8 mouse cellular contexts compared by ENCODE assay signal in genomic region chr6:54759942-54760498, GRCm38 (mm10). TPM values are rescaled to one million over a fixed set of nuclear protein-coding genes. Genes with fewer than 3 reads are reported as not detected.
DNase-seq lines count a peak whose midpoint lies in the region; ATAC-seq and TF ChIP-seq lines count a peak whose summit lies in the region.

No protein-coding gene starts in this region.

- no peak for ATAC-seq in kidney, embryonic 15.5 days (replicated peaks; ENCODE audit: low FRiP score)
- ATAC-seq in neural tube, embryonic 15.5 days (ENCODE audit: low FRiP score) = 0 out of 2 replicates have a peak, but pooled peaks have one; percentile 43

- no peak overlapping the region for H3K27ac ChIP-seq in kidney, embryonic 15.5 days
- H3K27ac ChIP-seq in neural tube, embryonic 15.5 days (replicated peaks) = no peak overlapping the region

- H3K4me3 ChIP-seq in kidney, embryonic 15.5 days (replicated peaks) = 0 out of 2 replicates have a peak overlapping the region, but pooled peaks have one; percentile 9
- peak overlapping the region; percentile 31 for H3K4me3 ChIP-seq in lung, adult 2 months (replicated peaks; ENCODE audit: extremely low read depth, low read depth, low read length)
- H3K4me3 ChIP-seq in neural tube, embryonic 15.5 days (replicated peaks) = no peak overlapping the region

- no peaks in the 10 kb centered on the region for H3K36me3 ChIP-seq in kidney, embryonic 15.5 days
- H3K36me3 ChIP-seq in neural tube, embryonic 15.5 days = no peaks in the 10 kb centered on the region

- H3K9me3 ChIP-seq in kidney, embryonic 15.5 days (replicated peaks) = no peaks in the 10 kb centered on the region
- no peaks in the 10 kb centered on the region for H3K9me3 ChIP-seq in neural tube, embryonic 15.5 days (replicated peaks)

- WGBS in kidney, embryonic 15.5 days = 3% methylated on average over 11 of the region's 11 CpGs
- 3% methylated on average over 11 of the region's 11 CpGs for WGBS in lung, adult 2 months
- WGBS in neural tube, embryonic 15.5 days = under 1% methylated on average over 11 of the region's 11 CpGs

- no peak for TF ChIP-seq POLR2A in lung, adult 2 months (IDR thresholded peaks at IDR 0.05; ENCODE audit: borderline replicate concordance, extremely low read depth, low read depth, low read length)

- no peak for TF ChIP-seq CTCF in lung, adult 2 months (IDR thresholded peaks at IDR 0.05; ENCODE audit: insufficient read depth, low read length)

- no peak overlapping the region for H3K9ac ChIP-seq in kidney, embryonic 15.5 days
- no peak overlapping the region for H3K9ac ChIP-seq in neural tube, embryonic 15.5 days (replicated peaks)

- H3K27me3 ChIP-seq in kidney, embryonic 15.5 days = 0 out of 2 replicates have a peak, but pooled peaks cover 2% of the 10 kb centered on the region
- H3K27me3 ChIP-seq in neural tube, embryonic 15.5 days (replicated peaks) = no peaks in the 10 kb centered on the region

- H3K4me2 ChIP-seq in kidney, embryonic 15.5 days = peak overlapping the region; percentile 44
- H3K4me2 ChIP-seq in neural tube, embryonic 15.5 days = peak overlapping the region; percentile 44

- H3K4me1 ChIP-seq in kidney, embryonic 15.5 days = peaks cover 12% of the 10 kb centered on the region
- peaks cover 8% of the 10 kb centered on the region for H3K4me1 ChIP-seq in lung, adult 2 months (ENCODE audit: control insufficient read depth, insufficient read depth, low read length)
- peaks cover 24% of the 10 kb centered on the region for H3K4me1 ChIP-seq in neural tube, embryonic 15.5 days

- DNase-seq in B cell, adult 2 months = peak; percentile 73 to 79
- DNase-seq in R1 (ENCODE audit: low read depth, low spot score) = peak; percentile 60
- DNase-seq in frontal cortex, postnatal 10 days (ENCODE audit: low spot score in 2 of 2) = peak; percentile 19 to 33
- DNase-seq in lung, adult 2 months = no peak
- DNase-seq in thymus, postnatal 4 days = peak; percentile 74
- DNase-seq in cerebellum, postnatal 36 days = no peak

RNA-seq across cellular contexts. Expression of gene Znrf2, which starts 56.7 kb away (rescaled TPM):
- 4.1 and 4.3 TPM in 2 replicates for polyA plus RNA-seq in kidney, embryonic 15.5 days (2015; fragmentation: Nextera tagmentation; extraction: Ambion mirVana)
- polyA plus RNA-seq in lung, adult 2 months (2012; rRNA removed) = 6.9 and 8.3 TPM in 2 replicates
- 5.8 and 5.9 TPM in 2 replicates for polyA plus RNA-seq in neural tube, embryonic 15.5 days (2015; fragmentation: Nextera tagmentation; extraction: Ambion mirVana)

Comparison
In these comparisons a context has a peak if more than half of its experiments do, and no peak if none do; other contexts are left out.
1. DNase-seq: peak in B cell, adult 2 months (2 of 2), R1 (single experiment), frontal cortex, postnatal 10 days (2 of 2) and thymus, postnatal 4 days (single experiment); none in lung, adult 2 months (single experiment) and cerebellum, postnatal 36 days (0 of 2).